Mouse (Mus musculus): ENCODE results near the gene Mrps11. TPM values are rescaled to one million over a fixed set of nuclear protein-coding genes. Genes with fewer than 3 reads are reported as not detected.

Gene Mrps11
- polyA plus RNA-seq, 1 experiment from 2014 or later: 81.6 TPM

- Histone ChIP-seq H3K4me3 (no peak overlapping the region), H3K9me3 (no peaks in the 10 kb centered on the region), H3K36me3 (peaks cover 42% of the 10 kb centered on the region), H3K27me3 (no peaks in the 10 kb centered on the region), H3K4me1 (peaks cover 7% of the 10 kb centered on the region; the same call in 1 of the 2 replicates), H3K27ac (no peak overlapping the region), H3K4me2 (replicated peaks) (no peak overlapping the region), H3K9ac (no peak overlapping the region)
- ATAC-seq (ENCODE audit: insufficient number of reproducible peaks, insufficient read depth, low FRiP score, low TSS enrichment): no peak
- WGBS: 79% methylated on average over 5 of the region's 5 CpGs
Measured at GRCm38 (mm10) chr7:78841601-78842000, 58.7 kb downstream of the Mrps11 start.

Other genes with a start within 250 kb of the Mrps11 start
- 2.4 and 2.6 TPM in 2 replicates for gene Ntrk3, start 45.1 kb upstream of the Mrps11 start, polyA plus RNA-seq (2016; fragmentation: Nextera tagmentation; extraction: Ambion mirVana)
- gene Mrpl46, start 412 bp downstream of the Mrps11 start, polyA plus RNA-seq (2016; fragmentation: Nextera tagmentation; extraction: Ambion mirVana): 62.8 and 64.9 TPM in 2 replicates
- gene Det1, start 64.1 kb downstream of the Mrps11 start, polyA plus RNA-seq (2016; fragmentation: Nextera tagmentation; extraction: Ambion mirVana): 23.7 and 24.8 TPM in 2 replicates
- 43.4 and 45.8 TPM in 2 replicates for gene Aen, start 112.7 kb downstream of the Mrps11 start, polyA plus RNA-seq (2016; fragmentation: Nextera tagmentation; extraction: Ambion mirVana)
- gene Isg20, start 130.3 kb downstream of the Mrps11 start, polyA plus RNA-seq (2016; fragmentation: Nextera tagmentation; extraction: Ambion mirVana): 0.59 TPM in 1 of 2 replicates, not detected in the other